Mouse (Mus musculus) gastrocnemius, postnatal 25 days (tissue): ENCODE data around the gene Spi1. TPM values are rescaled to one million over a fixed set of nuclear protein-coding genes. Genes with fewer than 3 reads are reported as not detected.

Experiments
- DNase-seq: peaks from one replicate; pipeline ENCODE4 v3.0.0; 2022
- total RNA-seq, 2 experiments: library from RNA; stranded (reverse); gene quantifications; 1 replicate in 1 of 2; 2 replicates in 1 of 2; pipeline ENCODE4 v1.2.3; 2021

Spi1 gene
- total RNA-seq, 2 experiments from 2014 or later, result 0.95 to 1.6 TPM

DNA sequence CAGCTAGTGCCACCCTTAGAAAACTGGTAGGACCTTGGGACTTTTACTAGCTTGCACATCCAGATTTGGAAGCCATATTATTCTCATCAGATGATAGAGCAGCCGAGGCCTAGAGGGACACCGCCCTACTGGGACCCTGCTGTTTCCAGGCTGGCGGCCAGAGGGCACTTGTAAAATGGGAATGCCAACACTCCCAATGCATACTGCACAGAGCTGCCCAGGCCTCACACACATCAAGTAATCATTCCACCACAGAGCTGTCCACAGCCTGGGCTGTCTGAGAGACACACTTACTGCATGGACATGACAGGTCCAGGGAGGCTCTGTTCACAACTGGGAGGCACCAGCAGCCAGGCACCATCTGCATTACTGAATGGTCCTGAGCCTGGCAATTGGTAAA, 15.7 kb upstream of the Spi1 start:
- DNase-seq, result no peak

DNA sequence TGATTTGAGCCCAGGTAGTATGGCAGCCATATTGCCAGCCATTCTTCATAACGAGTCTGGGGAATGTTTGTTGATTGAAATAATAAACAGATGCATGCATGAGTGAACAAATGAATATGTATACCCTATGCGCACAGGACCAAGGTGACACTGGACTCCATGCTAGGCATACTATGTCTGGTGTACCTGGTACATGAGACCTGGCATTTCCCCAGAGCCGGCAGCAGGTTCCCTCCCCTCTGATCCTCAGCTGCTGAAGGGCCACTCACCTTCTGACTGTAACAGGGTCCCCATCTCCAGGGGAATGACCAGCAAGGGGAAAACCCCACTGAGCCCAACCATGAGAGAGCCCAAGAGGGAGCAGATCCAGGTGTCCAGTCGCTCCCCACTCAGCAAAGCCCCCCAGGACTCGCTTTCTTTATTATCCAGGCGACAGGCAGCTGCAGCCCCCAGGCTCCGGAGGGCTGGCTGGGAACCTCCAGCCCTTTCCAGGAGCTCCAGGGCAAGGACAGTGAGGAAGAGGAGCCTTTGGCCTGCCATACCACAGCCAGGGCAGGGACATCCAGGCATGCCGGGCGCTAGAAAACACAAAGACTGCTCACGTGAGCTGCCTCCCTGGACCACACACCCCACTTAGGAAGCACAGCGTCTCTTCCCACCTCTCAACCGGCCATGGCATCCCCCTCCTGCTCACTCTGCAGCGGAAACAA, 13.9 kb upstream of the Spi1 start:
- DNase-seq, result no peak

DNA sequence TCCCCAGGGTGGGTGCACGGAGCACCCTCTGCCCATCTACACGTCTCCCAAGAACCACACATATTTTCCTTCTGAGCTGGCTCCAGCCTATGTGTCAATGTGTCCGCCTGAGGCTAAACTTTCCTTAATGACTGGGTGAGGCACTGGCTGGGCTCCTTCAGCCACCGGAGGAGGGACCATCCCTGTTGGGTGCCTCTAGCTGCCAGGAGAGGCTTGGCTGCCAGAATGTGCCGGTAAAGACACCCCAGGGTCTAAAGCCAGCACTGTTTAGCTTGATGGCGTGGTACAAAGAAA, 13.4 kb upstream of the Spi1 start:
- DNase-seq, result no peak

DNA sequence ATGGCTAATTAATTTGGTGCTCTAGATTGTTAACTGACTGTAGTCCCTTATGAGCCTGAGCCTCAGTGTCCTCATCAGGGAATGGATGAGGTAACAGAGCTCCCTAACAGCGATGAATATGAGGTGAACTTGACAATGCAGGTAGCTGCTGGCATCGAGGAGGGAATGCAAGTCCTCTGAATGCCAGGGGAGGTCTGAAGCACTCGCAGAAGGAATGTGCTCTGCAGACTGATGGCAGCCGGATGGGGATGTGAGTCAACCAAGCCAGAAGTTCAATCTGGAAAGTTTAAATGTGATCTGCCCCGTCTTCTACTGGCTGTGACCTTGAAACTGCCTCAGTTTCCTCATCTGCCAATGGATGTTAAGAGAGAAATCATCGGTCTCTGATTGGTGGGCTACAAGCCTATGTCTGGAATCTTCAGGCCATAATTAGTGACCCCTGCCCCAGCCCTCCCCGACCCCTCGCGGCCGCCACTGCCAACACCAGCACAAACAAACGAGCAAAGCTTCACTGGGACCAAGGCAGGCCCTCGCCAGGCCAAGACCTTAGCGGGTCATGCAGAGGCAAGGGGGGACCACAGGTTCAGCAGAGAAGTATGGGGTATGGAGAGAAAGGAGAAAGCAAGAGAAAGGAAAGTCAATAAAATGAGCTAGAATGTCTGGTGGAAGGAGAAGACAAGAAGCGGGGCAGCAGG, 12.7 kb upstream of the Spi1 start:
- no peak for DNase-seq

DNA sequence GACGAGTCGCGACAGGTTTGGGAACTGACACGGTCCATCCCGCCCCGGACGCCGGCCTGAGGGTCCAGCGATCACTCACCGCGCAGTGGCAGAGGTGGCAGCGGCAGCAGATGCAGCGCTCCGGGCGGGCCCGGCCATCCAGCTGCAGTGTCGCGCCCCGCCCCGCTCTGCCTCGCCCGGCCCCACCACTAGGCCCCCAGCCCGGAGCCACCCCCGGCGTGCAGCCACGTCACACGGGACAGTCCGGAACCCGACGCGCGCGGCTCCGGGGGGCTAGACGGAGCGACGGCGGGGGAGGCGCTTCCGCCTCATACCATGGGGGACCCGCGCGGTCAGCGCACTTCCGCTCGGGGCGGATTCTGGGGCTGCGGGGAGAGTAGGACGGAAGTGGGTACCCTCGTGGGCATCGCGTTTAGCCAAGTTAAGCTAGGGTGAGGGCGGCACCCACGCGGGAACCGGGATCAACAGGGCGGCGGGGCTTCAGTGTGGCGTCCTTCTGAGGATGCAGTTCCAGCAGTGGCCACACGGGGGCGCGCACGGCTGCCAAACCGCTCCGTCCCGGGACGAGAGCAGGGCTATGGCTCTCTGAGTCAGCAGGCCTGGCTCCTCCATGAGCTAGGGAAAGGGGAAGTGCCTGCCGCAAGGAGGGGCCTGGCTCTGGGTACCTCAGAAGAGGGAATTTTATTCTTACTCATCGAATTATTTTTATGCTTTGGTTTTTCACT, 12.0 kb upstream of the Spi1 start, which contains the start of gene Slc39a13:
TSS of gene Slc39a13 (minus strand) at position 342 of the 725 bp plus-strand sequence.
- peak; percentile 97 for DNase-seq

DNA sequence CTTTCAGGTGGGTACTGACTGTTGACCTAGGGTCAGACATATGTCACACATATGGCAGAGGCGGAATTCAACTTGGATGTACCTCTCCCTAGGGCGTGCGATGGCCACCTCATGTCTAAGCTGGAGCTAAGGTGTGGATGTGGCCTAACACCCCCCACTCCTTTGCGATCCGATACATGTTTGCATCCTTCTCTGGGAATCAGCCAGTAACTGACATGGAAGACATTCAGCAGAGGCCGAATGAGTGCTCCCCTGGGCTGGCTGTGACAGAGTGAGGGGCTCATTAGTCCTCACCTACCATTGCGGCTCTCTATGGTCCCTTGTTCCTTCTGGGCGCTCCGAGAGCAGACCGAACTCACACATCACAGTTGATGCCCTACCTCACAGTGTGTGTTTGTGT, 11.1 kb upstream of the Spi1 start:
- no peak for DNase-seq

DNA sequence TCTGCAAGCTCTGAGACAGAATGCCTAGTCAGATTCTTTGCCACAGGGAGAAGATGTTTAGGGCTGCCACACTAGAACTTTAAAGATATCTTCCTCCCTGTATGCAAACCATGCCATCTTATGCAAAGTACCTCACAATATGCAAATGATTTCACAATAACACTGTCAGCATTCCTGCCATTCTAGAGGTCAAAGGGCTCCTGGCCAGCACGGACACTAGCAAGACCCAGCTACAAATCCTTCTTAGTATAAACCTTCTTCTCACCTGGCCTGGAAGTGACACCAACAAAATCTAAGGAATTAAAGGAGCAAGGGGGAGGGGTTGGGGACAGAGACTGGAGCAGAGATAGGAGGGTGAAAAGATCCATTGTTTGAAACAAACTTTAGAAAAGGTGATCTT, 10.1 kb upstream of the Spi1 start:
- no peak for DNase-seq

DNA sequence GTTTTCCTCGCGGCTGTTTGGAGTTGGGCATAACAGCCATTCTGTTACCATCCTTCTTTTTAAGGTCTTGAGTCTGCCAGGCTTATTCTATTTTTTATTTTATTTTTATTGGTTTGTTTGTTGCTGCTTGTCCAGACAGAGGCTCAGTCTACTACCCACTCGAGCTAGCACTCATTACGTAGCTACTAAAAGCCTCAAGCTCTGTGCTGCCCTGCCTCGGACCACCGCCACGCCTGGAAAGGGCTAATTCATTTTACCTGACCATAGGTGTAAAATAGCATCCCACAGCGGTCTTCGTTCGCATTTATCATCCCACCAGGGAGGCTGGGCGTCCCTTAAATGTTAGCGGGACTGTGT, 4.3 kb upstream of the Spi1 start:
- DNase-seq, result no peak

DNA sequence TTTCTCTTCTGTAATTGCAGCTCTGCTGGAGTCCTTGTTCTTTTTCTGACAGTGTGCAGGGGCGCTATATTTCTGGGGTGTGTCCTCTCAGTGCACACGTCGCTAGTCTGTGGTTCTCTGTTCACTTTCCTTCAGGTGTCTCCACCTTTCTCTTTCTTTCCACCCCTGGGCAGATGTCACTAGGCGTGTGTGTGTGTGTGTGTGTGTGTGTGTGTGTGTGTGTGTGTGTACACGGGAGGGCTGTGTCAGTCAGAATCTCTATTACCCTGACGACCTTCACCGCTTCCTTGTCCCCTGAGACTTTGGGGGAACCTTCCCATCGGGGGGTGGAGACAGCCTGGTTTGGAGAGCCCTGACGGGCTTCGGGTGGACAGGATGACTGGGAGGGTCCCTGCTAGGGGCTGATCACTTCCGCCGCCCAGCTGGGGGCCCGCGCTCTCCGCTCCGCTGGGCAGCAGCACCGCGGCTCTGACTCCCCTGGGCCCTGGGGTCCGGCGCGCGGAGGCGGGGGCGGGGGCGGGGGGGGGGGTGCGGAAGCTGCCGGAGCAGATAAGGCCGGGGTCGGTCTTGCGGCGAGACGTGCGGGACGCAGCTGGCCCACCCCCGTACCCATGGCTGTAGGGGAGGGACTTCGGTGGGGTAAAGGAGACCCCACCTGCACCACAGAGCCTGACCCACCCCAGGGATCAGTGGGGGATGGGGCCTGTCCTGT, 3.7 kb upstream of the Spi1 start:
- no peak for DNase-seq

DNA sequence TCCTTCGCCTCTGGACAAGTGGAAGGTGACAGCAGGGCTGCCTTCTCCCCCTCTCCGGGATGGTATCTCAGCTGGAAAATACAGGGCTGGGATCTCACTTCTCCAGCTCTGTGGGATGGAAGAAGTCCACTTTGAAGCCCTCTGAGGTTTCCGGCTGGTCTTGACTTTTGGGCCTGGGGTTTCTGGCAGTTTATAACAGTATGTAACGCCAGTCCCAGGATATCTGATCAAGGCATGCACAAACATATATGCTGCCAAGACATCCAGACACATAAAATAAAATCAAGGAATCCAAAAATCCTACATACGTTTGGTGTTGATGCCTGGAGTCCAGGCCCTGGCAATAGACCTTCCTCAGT, 3.2 kb upstream of the Spi1 start:
- DNase-seq, result no peak

DNA sequence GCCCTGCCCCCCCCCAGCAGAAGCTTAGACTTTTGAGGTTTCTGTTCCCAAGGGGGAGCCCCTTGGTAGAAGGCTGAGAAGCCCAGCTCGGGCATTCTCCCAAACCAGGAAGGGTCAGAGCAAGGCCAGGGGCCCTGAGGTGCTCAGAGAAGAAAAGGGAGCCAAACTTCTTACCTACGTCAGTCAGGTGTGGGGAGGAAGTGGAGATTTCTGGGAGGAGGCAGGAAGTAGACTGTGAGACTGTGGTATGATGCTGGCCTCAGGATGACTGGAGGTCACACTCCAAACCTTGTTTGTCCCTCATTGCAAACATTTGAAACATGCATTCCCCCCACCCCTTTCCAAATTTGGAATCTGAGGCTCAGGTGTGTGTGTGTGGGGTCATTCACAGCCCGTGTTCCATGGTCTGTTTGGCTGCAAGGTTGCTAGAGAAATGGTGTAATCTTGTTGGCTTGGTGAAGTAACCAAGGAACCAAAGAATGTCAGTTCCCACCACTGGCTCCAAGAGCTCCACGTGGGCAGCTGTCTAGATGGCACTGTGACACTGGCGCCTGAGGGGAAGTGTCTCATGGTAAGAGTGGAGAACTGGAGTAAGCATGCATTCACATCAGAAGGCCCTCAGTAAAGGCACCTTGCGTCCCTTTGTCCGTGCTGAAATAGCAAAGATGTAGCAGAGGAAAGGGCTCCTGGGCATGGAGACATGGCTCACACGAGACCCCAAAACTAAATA, 1.2 kb upstream of the Spi1 start:
- no peak for DNase-seq

DNA sequence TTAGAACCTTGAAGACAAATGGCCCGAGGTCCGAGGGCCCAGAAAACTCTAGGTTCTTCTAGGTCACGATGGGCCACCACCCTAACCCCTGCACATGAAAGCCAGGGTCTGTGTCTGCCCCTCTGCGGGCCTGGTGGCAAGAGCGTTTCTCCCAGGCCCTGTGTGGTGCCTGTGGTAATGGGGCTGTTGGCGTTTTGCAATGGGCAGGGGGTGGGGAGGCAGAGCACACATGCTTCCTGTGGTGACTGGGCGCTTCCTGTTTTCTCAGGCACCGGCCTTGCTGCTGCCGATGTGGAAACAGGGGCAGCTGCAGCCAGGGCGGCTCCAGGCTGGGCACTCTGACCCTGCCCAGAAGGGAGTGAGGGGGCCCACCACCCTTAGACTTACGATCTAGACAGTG, 654 bp downstream of the Spi1 start:
- DNase-seq, result peak; percentile 65

DNA sequence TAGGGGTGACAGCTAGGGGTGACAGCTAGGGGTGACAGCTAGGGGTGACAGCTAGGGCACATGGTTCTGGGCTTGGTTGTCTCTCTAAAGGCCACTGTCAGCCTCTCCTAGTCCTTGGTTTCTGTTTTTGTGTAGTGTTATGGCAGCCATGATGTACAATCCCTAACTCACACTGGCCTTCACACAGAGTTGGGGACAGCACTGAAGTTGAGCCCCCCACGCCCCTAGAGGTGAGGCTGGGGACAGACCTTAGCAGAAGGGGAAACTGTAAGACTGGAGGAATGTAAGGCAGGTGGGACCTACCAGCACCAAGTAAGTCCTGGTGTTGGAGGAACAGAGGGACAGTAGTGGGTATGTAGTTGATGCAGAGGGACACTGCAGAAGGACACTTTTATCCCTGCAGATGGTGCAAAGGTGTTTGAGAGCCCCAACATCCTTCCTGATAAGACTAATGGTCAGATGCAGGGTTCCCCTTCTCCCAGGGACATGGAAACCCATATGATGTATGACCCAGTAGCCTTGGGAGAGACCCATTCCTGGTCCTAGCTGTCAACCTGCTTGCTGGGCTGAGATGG, 1.3 kb downstream of the Spi1 start:
- DNase-seq, result no peak

DNA sequence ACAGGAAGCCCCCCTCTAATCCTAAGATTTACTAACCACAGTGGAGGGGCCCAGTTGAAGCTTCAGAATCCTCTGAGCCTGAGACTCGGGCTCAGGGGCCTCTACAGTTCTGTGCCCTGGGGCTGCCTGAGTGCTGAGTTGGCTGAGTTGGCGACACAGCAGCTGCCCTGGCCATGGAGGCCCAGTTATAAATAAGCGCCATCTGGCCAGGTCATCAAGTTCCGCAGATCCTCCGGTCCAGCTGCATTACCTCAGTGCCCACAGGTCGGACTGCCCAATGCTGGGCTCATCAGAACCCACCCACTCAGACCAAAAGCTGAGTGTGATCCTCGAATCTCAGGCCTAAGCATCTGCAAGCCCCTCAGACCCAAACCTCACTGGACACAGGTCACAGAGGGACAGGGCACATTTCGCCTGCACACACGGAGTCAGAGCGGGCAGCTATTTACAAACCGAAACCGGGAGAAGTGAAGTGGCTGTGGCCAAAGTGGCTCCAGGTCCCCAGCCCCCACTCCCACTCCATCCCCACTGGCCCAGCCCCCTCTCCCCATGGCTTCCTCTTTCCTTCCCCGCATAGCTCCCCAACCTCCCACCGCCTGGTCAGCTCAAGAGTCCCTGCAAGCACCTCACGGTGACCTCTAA, 2.1 kb downstream of the Spi1 start:
- peak; percentile 81 for DNase-seq

DNA sequence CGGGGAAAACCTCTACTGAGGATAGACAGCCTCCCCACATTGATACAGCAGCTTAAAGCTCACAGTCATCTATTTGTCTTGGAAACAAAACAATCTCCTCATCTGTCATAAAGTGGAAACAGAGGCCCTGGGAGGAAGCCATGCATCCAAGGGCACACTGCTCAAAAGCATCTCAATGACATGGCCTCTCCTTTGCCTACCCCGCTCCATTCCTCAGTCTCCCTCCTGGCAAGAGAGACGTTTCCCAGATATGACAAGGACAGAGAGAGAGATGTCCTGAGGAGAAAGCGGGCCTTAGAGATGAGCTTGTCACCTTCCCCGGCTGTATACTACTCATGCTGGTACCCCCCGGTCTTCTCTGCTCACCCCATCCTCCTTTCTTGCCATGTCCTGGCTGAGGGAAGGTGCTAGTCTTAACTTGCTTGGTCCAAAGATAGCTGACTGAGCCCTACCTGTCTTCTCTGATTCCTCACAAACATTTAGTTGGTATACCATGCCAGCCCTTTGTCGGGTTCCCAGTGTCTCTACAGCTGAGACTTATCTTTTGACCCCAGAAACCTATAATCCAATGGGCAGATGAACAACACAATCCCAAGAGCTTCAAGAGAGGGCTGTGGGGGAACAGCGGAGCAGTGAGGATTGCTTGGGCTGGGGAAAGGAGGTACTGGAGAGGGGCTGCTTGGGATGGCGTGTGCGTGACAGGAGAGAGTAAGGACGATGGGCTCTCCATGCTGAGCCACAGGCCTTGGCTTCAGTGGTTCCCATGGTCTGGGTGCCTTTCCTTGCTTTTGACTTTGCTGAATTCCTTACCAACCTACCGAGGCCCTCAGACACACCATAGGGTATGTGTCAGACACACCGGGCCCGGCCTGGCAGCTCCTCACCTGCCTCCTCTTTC, 3.6 kb downstream of the Spi1 start:
- no peak for DNase-seq

DNA sequence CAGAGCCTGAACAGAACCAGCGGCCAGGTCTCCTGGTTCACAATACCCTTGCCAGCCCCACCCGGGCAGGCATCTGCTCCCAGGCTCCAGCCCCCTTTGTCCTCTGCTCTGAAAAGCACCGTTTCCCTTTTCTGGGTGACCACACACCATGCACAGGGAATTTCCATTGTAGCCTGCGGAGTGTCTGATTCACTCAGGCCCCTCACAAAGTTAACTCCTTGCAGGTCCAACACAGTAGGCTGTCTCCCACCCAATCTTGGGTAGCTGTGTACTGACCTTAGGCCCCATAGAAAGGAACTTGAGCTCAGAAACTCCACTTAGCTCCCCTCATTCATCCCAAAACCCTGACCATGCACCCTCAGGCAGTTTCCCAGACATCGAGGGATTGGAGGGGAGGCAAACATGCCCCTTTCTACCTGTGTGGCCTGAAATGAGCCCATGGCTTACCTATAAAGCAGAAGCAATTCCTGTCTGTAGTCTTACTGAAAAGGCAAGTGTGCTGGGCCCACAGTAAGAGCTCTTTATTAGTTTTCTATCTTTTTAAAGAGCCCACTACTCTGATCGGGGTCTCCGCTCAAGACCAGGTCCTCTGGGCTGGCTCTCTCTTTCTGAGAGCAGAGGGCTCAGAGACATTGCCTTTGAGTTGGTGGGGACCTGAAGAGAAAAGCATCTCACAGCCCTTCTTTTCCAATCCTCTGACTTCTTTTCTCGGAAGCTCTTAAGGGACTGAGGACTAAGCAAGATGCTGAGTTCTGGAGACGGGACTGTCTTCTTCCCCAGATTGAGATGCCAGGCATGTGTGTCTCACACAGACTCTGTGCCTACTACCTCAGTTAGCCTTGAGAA, 4.4 kb downstream of the Spi1 start:
- no peak for DNase-seq

DNA sequence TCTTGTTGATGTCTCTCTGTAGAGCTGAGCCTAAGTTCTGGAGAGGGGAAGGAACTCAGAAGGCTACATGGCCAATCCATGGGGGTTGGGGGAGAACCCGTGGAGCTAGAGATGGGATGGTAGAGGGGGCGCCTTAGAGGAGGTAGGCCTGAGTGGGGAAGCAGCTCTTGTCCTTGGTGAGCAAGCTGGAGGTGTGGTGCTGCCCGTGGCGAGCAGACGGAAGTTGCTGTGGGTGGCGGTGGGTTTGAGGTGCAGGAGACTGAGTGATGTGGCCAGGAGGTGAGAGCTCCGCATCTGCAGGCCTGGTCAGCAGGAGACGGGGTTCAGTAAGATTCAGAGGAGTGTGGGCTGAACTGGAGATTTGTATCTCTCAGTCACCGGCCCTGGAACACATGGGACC, 5.3 kb downstream of the Spi1 start:
- no peak for DNase-seq

DNA sequence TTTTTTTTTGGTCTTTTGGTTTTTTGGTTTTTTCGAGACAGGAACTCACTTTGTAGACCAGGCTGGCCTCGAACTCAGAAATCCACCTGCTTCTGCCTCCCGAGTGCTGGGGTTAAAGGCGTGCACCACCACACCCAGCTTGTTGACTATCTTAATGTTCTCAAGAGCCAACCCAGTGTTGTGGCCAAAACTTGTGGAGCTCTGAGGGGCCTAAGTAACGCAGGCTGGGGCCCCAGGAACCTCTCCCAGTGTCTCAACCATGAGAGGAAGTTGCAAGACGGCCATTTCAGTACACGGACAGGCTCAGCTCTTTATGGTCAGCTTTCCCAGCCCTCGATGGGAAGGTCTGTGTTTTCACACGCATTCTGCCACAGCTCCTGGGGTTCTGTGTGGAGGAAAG, 6.8 kb downstream of the Spi1 start:
- no peak for DNase-seq

DNA sequence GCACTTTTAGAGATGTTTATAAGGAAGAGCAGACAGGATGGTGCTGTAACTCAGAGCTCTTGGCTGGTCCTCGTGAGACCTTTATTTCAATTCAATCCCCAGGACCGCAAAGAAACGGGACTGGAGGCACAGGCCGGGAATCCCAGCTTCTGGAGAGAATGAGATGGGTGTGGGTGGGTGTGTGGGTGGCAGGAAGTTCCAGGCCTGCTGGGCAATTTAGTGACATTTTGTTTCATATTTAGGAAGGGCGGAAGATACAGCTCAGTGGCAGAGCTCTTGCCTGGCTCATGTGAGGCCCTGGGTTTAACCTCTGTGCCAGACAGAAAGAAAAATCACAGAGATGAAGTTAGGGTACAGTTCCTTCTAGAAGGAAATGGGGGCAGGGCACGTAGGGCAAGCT, 8.0 kb downstream of the Spi1 start:
- no peak for DNase-seq

DNA sequence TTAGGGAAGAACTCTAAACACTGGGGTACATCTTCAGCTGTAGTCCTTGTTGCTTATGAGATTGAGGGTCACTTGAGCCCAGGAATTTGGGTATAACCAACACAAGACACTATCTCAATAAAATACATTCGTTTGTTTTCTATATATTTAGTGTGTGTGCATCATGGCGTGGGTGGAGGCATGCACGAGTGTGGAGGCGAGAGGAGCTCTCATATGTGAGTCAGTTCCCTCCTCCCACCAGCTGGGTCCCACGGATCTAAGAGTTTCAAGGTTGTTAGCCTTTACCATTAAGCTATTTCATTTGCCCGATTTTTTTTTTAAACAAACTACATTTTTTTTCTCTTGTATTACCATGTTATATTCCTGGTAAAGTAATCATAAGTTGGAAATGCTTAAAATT, 8.6 kb downstream of the Spi1 start:
- no peak for DNase-seq
